Mouse (Mus musculus) lung, postnatal 0 days (tissue): Measurements from ENCODE around the gene Dnttip2. TPM values are rescaled to one million over a fixed set of nuclear protein-coding genes. Genes with fewer than 3 reads are reported as not detected.

Source experiments
- ATAC-seq: fragments of 200-750 bp; cut with Nextera tagmentation; 2 replicates; pipeline ENCODE4 v1.8.0; 2017; ENCODE audit warnings: moderate library complexity
- DNase-seq: peaks from one replicate; pipeline ENCODE4 v3.0.0-alpha.2; 2016; ENCODE audit warnings: low spot score
- H3K27ac ChIP-seq: fragments of 300-500 bp; sonication (generic); 2 replicates; pipeline ENCODE4 v1.5.1; 2014; ENCODE audit warnings: antibody characterized with exemption, mild to moderate bottlenecking, low read length, mixed read lengths
- H3K27me3 ChIP-seq: fragments of 300-500 bp; sonication (generic); replicated peaks from 2 replicates; pipeline ENCODE4 v1.6.1; 2014; ENCODE audit warnings: low read length, mixed read lengths; ENCODE audit not compliant: insufficient read depth
- H3K36me3 ChIP-seq: fragments of 300-500 bp; sonication (generic); 2 replicates; pipeline ENCODE4 v1.6.1; 2014; ENCODE audit warnings: low read length, mixed read lengths; ENCODE audit not compliant: insufficient read depth
- H3K4me1 ChIP-seq: fragments of 300-500 bp; sonication (generic); 2 replicates; pipeline ENCODE4 v1.6.1; 2014; ENCODE audit warnings: antibody characterized with exemption, low read depth, low read length, mixed read lengths; ENCODE audit not compliant: insufficient read depth
- H3K4me2 ChIP-seq: fragments of 300-500 bp; sonication (generic); replicated peaks from 2 replicates; pipeline ENCODE4 v1.6.1; 2014; ENCODE audit warnings: low read depth, mild to moderate bottlenecking, low read length, moderate library complexity, mixed read lengths
- H3K4me3 ChIP-seq: fragments of 300-500 bp; sonication (generic); 2 replicates; pipeline ENCODE4 v1.5.1; 2014; ENCODE audit warnings: low read depth, low read length
- H3K9ac ChIP-seq: fragments of 300-500 bp; sonication (generic); replicated peaks from 2 replicates; pipeline ENCODE4 v1.6.1; 2014; ENCODE audit warnings: low read depth, mild to moderate bottlenecking
- H3K9me3 ChIP-seq: fragments of 300-500 bp; sonication (generic); 2 replicates; pipeline ENCODE4 v1.6.1; 2016; ENCODE audit warnings: low read length, mixed read lengths
- CTCF ChIP-seq: IDR thresholded peaks from 2 replicates; pipeline ENCODE4 v1.5.1; 2016; ENCODE audit warnings: antibody characterized with exemption, mild to moderate bottlenecking
- EP300 ChIP-seq: IDR thresholded peaks from 2 replicates; pipeline ENCODE4 v1.6.1; 2016; ENCODE audit warnings: antibody characterized with exemption, mild to moderate bottlenecking, control low read depth
- WGBS: fragments of 180-500 bp; shearing (Covaris S2); extraction: QIAGEN DNeasy Blood & Tissue Kit; methylation state at CpG from one replicate; pipeline ENCODE4 v1.1.7; 2014; 5-methylcytosine and 5-hydroxymethylcytosine counted together
- polyA plus RNA-seq: library from polyadenylated mRNA; unstranded; fragments of >200 nt; fragmentation: Nextera tagmentation; extraction: Ambion mirVana; gene quantifications from 2 replicates; pipeline ENCODE4 v1.2.1, GENCODE M21; 2015

Gene Dnttip2
- polyA plus RNA-seq, 1 experiment from 2014 or later = 38.3 TPM

- no peaks in the 10 kb centered on the region for H3K27me3 ChIP-seq
- H3K27ac ChIP-seq = peak within 1 kb of the TSS; percentile 91
- H3K9me3 ChIP-seq = no peaks in the 10 kb centered on the region
- DNase-seq (peak; percentile 98), ATAC-seq (peak; percentile 97)
- WGBS = 1% methylated on average over 39 of the region's 90 CpGs
- H3K4me1 ChIP-seq = peaks cover 14% of the 10 kb centered on the region; the same call in 1 of the 2 replicates
- peak within 1 kb of the TSS; percentile 92 for H3K4me2 ChIP-seq
- no peaks in the 10 kb centered on the region for H3K36me3 ChIP-seq
- peak within 1 kb of the TSS; percentile 92 for H3K4me3 ChIP-seq
- TF ChIP-seq EP300 (no peak), CTCF (peak; percentile 59)
- peak within 1 kb of the TSS; percentile 79 for H3K9ac ChIP-seq
These were observed 28.8 kb upstream of the Dnttip2 start, which contains the start of gene Gclm for GRCm38 (mm10) chr3:122245215-122245877. Gene Gclm, plus strand, starts transcription at chr3:122245557.

- Histone ChIP-seq H3K9me3 (no peaks in the 10 kb centered on the region), H3K27ac (peak overlapping the region; percentile 91), H3K4me1 (peaks cover 14% of the 10 kb centered on the region; the same call in 1 of the 2 replicates), H3K9ac (peak overlapping the region; percentile 79), H3K4me2 (peak overlapping the region; percentile 92), H3K36me3 (no peaks in the 10 kb centered on the region), H3K27me3 (no peaks in the 10 kb centered on the region), H3K4me3 (peak overlapping the region; percentile 92)
- TF ChIP-seq EP300 (no peak), CTCF (peak; percentile 64)
- peak; percentile 27 for ATAC-seq
- peak; percentile 72 for DNase-seq
- under 1% methylated on average over 46 of the region's 50 CpGs for WGBS
These were observed 28.3 kb upstream of the Dnttip2 start for GRCm38 (mm10) chr3:122245878-122246332.

- ATAC-seq (no peak), DNase-seq (no peak)
- Histone ChIP-seq H3K36me3 (no peaks in the 10 kb centered on the region), H3K4me1 (peaks cover 14% of the 10 kb centered on the region; the same call in 1 of the 2 replicates), H3K4me3 (peak overlapping the region; percentile 92), H3K9me3 (no peaks in the 10 kb centered on the region), H3K9ac (peak overlapping the region; percentile 79), H3K27me3 (no peaks in the 10 kb centered on the region), H3K27ac (no peak overlapping the region), H3K4me2 (peak overlapping the region; percentile 92)
- 23% methylated on average over 6 of the region's 6 CpGs for WGBS
- no peak for TF ChIP-seq EP300
- no peak for TF ChIP-seq CTCF
These were observed 27.8 kb upstream of the Dnttip2 start for GRCm38 (mm10) chr3:122246406-122246805.

- Histone ChIP-seq H3K27ac (no peak overlapping the region), H3K9ac (no peak overlapping the region), H3K27me3 (no peaks in the 10 kb centered on the region), H3K4me1 (peaks cover 14% of the 10 kb centered on the region; the same call in 1 of the 2 replicates), H3K36me3 (no peaks in the 10 kb centered on the region), H3K9me3 (no peaks in the 10 kb centered on the region), H3K4me3 (peak overlapping the region; percentile 92; the same call in 1 of the 2 replicates), H3K4me2 (peak overlapping the region; percentile 92; the same call in 1 of the 2 replicates)
- DNase-seq = peak; percentile 24
- TF ChIP-seq CTCF (no peak), EP300 (no peak)
- no peak for ATAC-seq
- 41% methylated on average over 12 of the region's 12 CpGs for WGBS
These were observed 27.0 kb upstream of the Dnttip2 start for GRCm38 (mm10) chr3:122246986-122247767.

GRCm38 (mm10) chr3:122247768-122248100 is 26.5 kb upstream of the Dnttip2 start:
- H3K36me3 ChIP-seq = no peaks in the 10 kb centered on the region
- H3K27ac ChIP-seq = no peak overlapping the region
- ATAC-seq (no peak), DNase-seq (no peak)
- peaks cover 14% of the 10 kb centered on the region; the same call in 1 of the 2 replicates for H3K4me1 ChIP-seq
- H3K9me3 ChIP-seq = no peaks in the 10 kb centered on the region
- no peaks in the 10 kb centered on the region for H3K27me3 ChIP-seq
- no peak overlapping the region; the same call in 1 of the 2 replicates for H3K4me2 ChIP-seq
- no peak overlapping the region for H3K9ac ChIP-seq
- WGBS = 100% methylated on average over 2 of the region's 2 CpGs
- no peak for TF ChIP-seq CTCF
- no peak for TF ChIP-seq EP300
- H3K4me3 ChIP-seq = no peak overlapping the region; the same call in 1 of the 2 replicates
